Mouse (Mus musculus) T-cell, adult 2 months (primary cell): Measurements from ENCODE around the gene Skint11.
"Not testable (repeated sequence)": the region's sequence is repeated elsewhere in the genome, so short reads cannot be mapped to it uniquely, and the experiment has no call there.

Experiments
- DNase-seq: peaks from one replicate; pipeline ENCODE4 v3.0.0; 2022; ENCODE audit warnings: low spot score

Skint11 gene

DNA sequence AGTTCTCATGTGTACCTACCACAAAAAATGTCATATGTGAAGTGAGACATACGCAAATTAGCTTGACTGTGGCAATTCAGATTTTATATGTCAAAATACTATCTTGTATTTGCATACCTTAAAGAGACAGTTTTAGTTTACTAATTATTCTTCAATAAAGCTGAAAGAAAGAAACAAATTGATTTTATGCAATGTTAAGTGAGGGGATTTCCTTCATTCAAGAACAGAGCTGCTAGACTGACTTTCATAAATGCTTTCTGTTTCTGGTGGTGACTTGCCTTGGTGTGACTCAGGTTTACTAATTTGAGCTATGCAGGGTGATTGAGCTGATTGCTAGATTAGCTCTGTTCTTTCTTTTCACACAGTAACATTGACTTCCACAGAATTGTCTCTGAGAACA is at the start of gene Skint11:
Gene Skint11, plus strand, starts transcription at position 301 of the 400 bp plus-strand sequence.
- no peak for DNase-seq

DNA sequence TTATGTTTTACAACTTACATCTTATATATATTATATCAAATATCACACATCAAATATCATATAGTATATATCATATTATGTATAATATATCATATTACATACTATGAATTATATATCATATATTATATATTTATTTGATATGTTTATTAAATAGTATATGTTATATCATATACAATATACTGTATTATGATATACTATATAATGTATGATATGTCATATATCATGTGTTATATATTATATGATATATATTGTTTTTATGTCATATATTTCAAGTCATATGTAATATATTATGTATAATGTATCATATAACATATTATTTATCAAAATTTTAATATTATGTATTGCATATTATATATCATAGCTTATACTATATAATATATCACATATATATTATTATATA is 2.0 kb upstream of the Skint11 start:
- no peak for DNase-seq

DNA sequence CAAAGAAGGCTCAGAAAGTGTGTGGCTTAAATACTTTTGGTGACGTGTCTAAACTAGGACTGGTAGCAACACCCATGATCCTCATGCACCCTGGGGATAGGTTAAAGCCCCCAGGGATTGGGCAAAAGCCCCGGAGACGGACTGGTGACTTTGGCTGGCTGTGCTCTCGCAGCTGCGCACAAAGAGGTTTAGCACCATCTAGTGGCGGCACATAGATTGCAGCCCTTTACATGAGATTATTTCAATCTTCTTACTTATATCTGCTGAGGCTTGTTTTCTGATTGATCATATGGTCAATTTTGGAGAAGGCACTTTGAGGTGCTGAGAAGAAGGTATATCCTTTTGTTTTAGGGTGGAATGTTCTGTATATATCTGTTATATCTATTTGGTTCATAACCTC is 9.7 kb downstream of the Skint11 start:
- not testable (repeated sequence) for DNase-seq

GRCm38 (mm10) chr4:114256906-114257305 is 93.7 kb downstream of the Skint11 start:
- not testable (repeated sequence) for DNase-seq
